Mouse (Mus musculus) G1E (cell line): ENCODE measurements around the gene Sh2d1b2.

Experiments used
- CTCF ChIP-seq: IDR thresholded peaks from 2 replicates; pipeline ENCODE4 v1.5.1; 2012; ENCODE audit warnings: low read depth, low read length, inconsistent platforms, mixed read lengths
- GATA1 ChIP-seq: IDR thresholded peaks from 2 replicates; pipeline ENCODE4 v1.6.1; 2012; ENCODE audit warnings: borderline replicate concordance, low read length, inconsistent platforms, mixed read lengths

DNA sequence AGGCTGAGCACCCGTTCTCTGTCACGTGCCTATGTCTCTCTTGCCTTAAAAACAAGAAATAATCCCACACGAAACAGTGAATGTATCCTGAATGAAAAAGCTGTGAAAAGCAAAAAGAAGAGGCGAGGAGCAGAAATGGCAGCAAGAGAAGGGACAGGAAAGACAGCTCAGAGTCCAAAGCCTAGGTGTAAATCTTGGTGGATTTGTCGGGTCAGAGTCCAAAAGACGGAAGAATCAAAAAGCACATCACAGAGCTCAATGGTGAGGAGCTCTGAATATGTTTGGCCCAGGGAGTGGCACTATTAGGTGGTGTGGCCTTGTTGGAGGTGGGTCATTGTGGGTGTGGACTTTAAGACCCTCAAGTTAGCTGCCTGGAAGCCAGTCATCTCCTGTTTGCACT lies 26.2 kb upstream of the Sh2d1b2 start:
- no peak for TF ChIP-seq CTCF
- TF ChIP-seq GATA1: no peak
